Mouse (Mus musculus) brain, embryonic 14.5 days (tissue): ENCODE measurements around the gene Lrrc49.

Source experiments
- CTCF ChIP-seq: fragments of 200-500 bp; IDR thresholded peaks from 2 replicates; pipeline ENCODE4 v1.5.1; 2012; ENCODE audit warnings: inconsistent platforms, mild to moderate bottlenecking, moderate library complexity, borderline replicate concordance; ENCODE audit not compliant: insufficient read depth, insufficient read length; ENCODE audit errors: extremely low read depth
- POLR2A ChIP-seq: fragments of 200-500 bp; IDR thresholded peaks from 2 replicates; pipeline ENCODE4 v1.6.1; 2012; ENCODE audit warnings: mild to moderate bottlenecking, inconsistent platforms, borderline replicate concordance; ENCODE audit not compliant: poor library complexity, insufficient read depth, insufficient read length, severe bottlenecking; ENCODE audit errors: extremely low read depth

DNA sequence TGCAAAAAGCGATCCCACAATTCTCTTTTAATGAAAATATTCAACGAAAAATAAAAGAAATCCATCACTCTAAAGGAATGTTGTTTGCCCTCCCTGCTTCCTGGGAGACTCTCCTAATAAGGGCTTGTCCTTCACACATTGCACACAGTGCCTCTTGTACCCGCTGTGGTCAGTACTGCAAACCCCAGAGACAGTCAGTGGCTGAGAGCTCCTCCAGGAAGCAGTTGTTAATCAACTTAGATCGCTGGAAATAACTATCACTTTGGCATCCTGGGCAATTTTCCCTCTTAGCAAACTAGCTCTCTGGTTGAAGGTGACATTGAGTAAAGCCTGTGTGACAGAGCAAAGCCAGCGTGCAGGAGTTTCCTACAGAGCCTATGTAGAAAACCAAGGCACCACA lies 160.9 kb downstream of the Lrrc49 start:
- no peak for TF ChIP-seq POLR2A
- no peak for TF ChIP-seq CTCF
